Mouse (Mus musculus) lung, postnatal 10 days (tissue): ENCODE data around the gene Olfr814.
"Not testable (repeated sequence)": the region's sequence is repeated elsewhere in the genome, so short reads cannot be mapped to it uniquely, and the experiment has no call there.

Experiments used
- DNase-seq: peaks from one replicate; pipeline ENCODE4 v3.0.0; 2021

Olfr814 gene

GRCm38 (mm10) chr10:129879751-129880150, at the start of gene Olfr814:
TSS of gene Olfr814 (minus strand) at chr10:129879851.
- DNase-seq = not testable (repeated sequence)

- DNase-seq = no peak
These were observed 35.8 kb upstream of the Olfr814 start, which contains the start of gene Olfr816 for GRCm38 (mm10) chr10:129915497-129915896. TSS of gene Olfr816 (minus strand) at chr10:129915597.

GRCm38 (mm10) chr10:129905767-129906166, 26.1 kb upstream of the Olfr814 start, which contains the start of gene Olfr815:
TSS of gene Olfr815 (minus strand) at chr10:129905867.
- not testable (repeated sequence) for DNase-seq

- no peak for DNase-seq
These were observed 6.3 kb upstream of the Olfr814 start for GRCm38 (mm10) chr10:129885934-129886333.

GRCm38 (mm10) chr10:129885496-129885895, 5.8 kb upstream of the Olfr814 start:
- not testable (repeated sequence) for DNase-seq

GRCm38 (mm10) chr10:129855067-129855466, 24.6 kb downstream of the Olfr814 start, which contains the start of gene Olfr813:
TSS of gene Olfr813 (plus strand) at chr10:129855367.
- no peak for DNase-seq

- no peak for DNase-seq
These were observed 32.3 kb downstream of the Olfr814 start for GRCm38 (mm10) chr10:129847343-129847742.

GRCm38 (mm10) chr10:129845994-129846393, 33.7 kb downstream of the Olfr814 start, which contains the start of gene Olfr812:
TSS of gene Olfr812 (minus strand) at chr10:129846094.
- DNase-seq = no peak
